Mouse (Mus musculus): ENCODE measurements around the gene Mgat4e. TPM values are rescaled to one million over a fixed set of nuclear protein-coding genes. Genes with fewer than 3 reads are reported as not detected.

The Mgat4e gene
- total and polyA plus RNA-seq, 3 experiments: 0.08 to 0.17 TPM; not detected in 1

DNA sequence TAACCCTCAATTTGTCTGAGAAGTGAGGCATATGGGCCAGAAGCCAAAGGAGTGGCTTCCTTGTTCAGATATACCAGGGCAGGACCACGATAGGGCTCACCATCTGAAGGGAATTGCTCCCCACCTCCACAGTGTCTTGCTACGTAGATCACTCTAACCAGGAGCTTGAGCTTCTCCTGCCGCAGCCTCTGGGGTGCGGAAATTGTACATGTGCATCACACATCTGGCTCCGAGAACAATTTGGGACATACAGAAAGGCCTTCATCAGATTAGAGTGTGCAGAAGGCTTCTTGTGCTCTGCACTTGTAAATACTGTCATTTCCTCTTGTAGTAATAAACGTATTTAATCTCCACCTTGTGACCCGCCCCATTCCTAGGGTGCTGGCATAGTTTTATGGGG is 28.3 kb downstream of the Mgat4e start (continued):
- TF ChIP-seq MAX (IDR thresholded peaks at IDR 0.05; ENCODE audit: low read length) (peak; percentile 38; the same call in 1 of the 2 replicates), ELF1 (IDR thresholded peaks at IDR 0.05; ENCODE audit: low read depth, low read length) (no peak), ZKSCAN1 (IDR thresholded peaks at IDR 0.05; ENCODE audit: low read depth, low read length) (no peak), USF1 (IDR thresholded peaks at IDR 0.05; ENCODE audit: low read depth, low read length) (peak; percentile 54), USF2 (IDR thresholded peaks at IDR 0.05; ENCODE audit: borderline replicate concordance in 1 of 2, insufficient read depth in 1 of 2, low read depth in 1 of 2, low read length in 2 of 2) (no peak), MXI1 (IDR thresholded peaks at IDR 0.05; ENCODE audit: low read depth, low read length) (0 out of 2 replicates have a peak, but pooled peaks have one; percentile 65), TBP (IDR thresholded peaks at IDR 0.05; ENCODE audit: low read depth, low read length) (peak; percentile 62; the same call in 1 of the 2 replicates), POLR2AphosphoS2 (IDR thresholded peaks at IDR 0.05; ENCODE audit: low read length) (no peak), POLR2A (IDR thresholded peaks at IDR 0.05; ENCODE audit: control insufficient read depth in 1 of 2, insufficient read depth in 1 of 2, low read depth in 1 of 2, low read length in 2 of 2, poor library complexity in 1 of 2) (peak in 1 of 2 experiments; percentile 49; a peak in 1 of 4 replicates), TAL1 (IDR thresholded peaks at IDR 0.05; ENCODE audit: low read length) (no peak), ETS1 (IDR thresholded peaks at IDR 0.05; ENCODE audit: low read depth, low read length) (peak; percentile 63; the same call in 1 of the 2 replicates), SMC3 (IDR thresholded peaks at IDR 0.05; ENCODE audit: low read depth, low read length) (no peak; the same call in 1 of the 2 replicates), GATA1 (IDR thresholded peaks at IDR 0.05; ENCODE audit: low read depth, low read length) (peak; percentile 72), HCFC1 (IDR thresholded peaks at IDR 0.05; ENCODE audit: low read depth, low read length) (no peak; the same call in 1 of the 2 replicates)

DNA sequence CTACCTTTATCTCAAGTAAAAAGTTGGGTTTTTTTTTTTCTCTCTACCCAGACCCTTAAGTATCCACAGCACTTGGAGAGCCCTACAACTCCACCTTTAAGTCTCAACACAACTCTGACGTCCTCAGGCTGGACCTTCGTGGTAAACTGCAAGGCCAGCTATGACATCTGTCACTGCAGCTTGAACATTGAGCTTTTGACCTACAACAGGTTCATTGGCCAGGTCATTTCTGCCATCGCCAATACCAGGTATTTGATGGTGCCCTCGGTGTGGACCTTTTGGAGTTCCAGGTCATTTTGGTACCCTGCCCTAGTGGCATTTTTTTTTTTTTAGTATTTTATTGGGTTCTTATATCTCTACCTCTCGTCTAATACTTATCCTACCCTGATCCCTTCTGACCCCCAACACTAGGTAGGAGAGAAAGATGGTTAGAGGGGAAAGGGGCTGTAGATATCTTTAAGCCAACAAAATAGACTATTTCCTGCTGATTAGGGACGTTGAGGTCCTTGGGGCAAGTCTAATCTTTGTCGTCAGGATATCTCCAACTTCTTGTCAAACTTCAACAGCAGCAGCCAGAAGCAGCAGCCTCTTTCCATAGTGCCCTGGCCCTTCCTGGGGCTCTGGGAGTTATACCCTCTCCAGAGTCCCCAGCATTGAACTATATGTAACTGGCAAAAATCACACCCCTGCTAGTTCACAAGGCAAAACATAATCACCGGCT is 29.3 kb downstream of the Mgat4e start:
- peak overlapping the region; percentile 55 for H3K9ac ChIP-seq (ENCODE audit: control insufficient read depth, low read depth, low read length, poor library complexity, severe bottlenecking)
- peaks cover 23 to 28% of the 10 kb centered on the region in 2 experiments for H3K4me1 ChIP-seq (ENCODE audit: control insufficient read depth in 1 of 2, insufficient read depth in 2 of 2, low read length in 2 of 2)
- TF ChIP-seq MAZ (IDR thresholded peaks at IDR 0.05; ENCODE audit: low read depth, low read length) (peak; percentile 53), BHLHE40 (IDR thresholded peaks at IDR 0.05; ENCODE audit: borderline replicate concordance, low read depth, low read length) (peak; percentile 4; the same call in 1 of the 2 replicates), ELF1 (IDR thresholded peaks at IDR 0.05; ENCODE audit: low read depth, low read length) (no peak), RAD21 (IDR thresholded peaks at IDR 0.05; ENCODE audit: low read depth, low read length) (no peak), ETS1 (IDR thresholded peaks at IDR 0.05; ENCODE audit: low read depth, low read length) (peak; percentile 91), ZC3H11A (IDR thresholded peaks at IDR 0.05; ENCODE audit: low read depth, low read length) (no peak), TCF12 (IDR thresholded peaks at IDR 0.05; ENCODE audit: low read depth, low read length) (peak; percentile 98), GATA1 (IDR thresholded peaks at IDR 0.05; ENCODE audit: low read depth, low read length) (peak; percentile 94), ZNF384 (IDR thresholded peaks at IDR 0.05; ENCODE audit: low read depth, low read length) (peak; percentile 73), CTCF (IDR thresholded peaks at IDR 0.05 in 2 of 3, conservative IDR thresholded peaks at IDR 0.05 in 1 of 3; ENCODE audit: control insufficient read depth in 1 of 3, insufficient read depth in 1 of 3, low read depth in 2 of 3, low read length in 3 of 3, poor library complexity in 1 of 3, severe bottlenecking in 1 of 3) (no peak), KAT2A (conservative IDR thresholded peaks at IDR 0.05; ENCODE audit: low read depth, low read length) (no peak), CHD2 (IDR thresholded peaks at IDR 0.05; ENCODE audit: low read length) (no peak), EP300 (IDR thresholded peaks at IDR 0.05; ENCODE audit: low read depth in 1 of 2, low read length in 2 of 2) (peak; percentile 95), SIN3A (IDR thresholded peaks at IDR 0.05; ENCODE audit: low read length) (peak; percentile 79), SMC3 (IDR thresholded peaks at IDR 0.05; ENCODE audit: low read depth, low read length) (no peak), UBTF (IDR thresholded peaks at IDR 0.05; ENCODE audit: borderline replicate concordance, insufficient read depth, low read depth, low read length) (no peak), CHD1 (IDR thresholded peaks at IDR 0.05; ENCODE audit: low read depth, low read length) (no peak), USF2 (IDR thresholded peaks at IDR 0.05; ENCODE audit: borderline replicate concordance in 1 of 2, insufficient read depth in 1 of 2, low read depth in 1 of 2, low read length in 2 of 2) (no peak), ZKSCAN1 (IDR thresholded peaks at IDR 0.05; ENCODE audit: low read depth, low read length) (no peak), POLR2AphosphoS2 (IDR thresholded peaks at IDR 0.05; ENCODE audit: low read length) (no peak), TBP (IDR thresholded peaks at IDR 0.05; ENCODE audit: low read depth, low read length) (no peak), RCOR1 (IDR thresholded peaks at IDR 0.05; ENCODE audit: low read depth, low read length) (peak; percentile 84), MYC (IDR thresholded peaks at IDR 0.05; ENCODE audit: low read depth, low read length) (no peak), NELFE (IDR thresholded peaks at IDR 0.05; ENCODE audit: low read depth, low read length) (peak; percentile 28; the same call in 1 of the 2 replicates), POLR2AphosphoS5 (IDR thresholded peaks at IDR 0.05; ENCODE audit: borderline replicate concordance, low read depth, low read length) (no peak), MEF2A (IDR thresholded peaks at IDR 0.05; ENCODE audit: extremely low read depth, insufficient replicate concordance, low read depth, low read length, poor library complexity, severe bottlenecking) (no peak)

More for the DNA sequence above, 29.3 kb downstream of the Mgat4e start:
- Histone ChIP-seq H3K79me2 (ENCODE audit: control insufficient read depth, insufficient read depth, low read length, poor library complexity) (no peaks in the 10 kb centered on the region), H3K27me3 (ENCODE audit: control insufficient read depth in 1 of 2, insufficient read depth in 2 of 2, low read length in 2 of 2) (no peaks in the 10 kb centered on the region), H3K9me3 (replicated peaks; ENCODE audit: insufficient read depth, low read length) (no peaks in the 10 kb centered on the region), H3K27ac (ENCODE audit: control insufficient read depth, low read depth, low read length) (peak overlapping the region; percentile 90), H3K4me3 (ENCODE audit: control insufficient read depth in 1 of 2, insufficient read depth in 1 of 2, low read depth in 2 of 2, low read length in 2 of 2) (peak overlapping the region; percentile 42 to 48; a peak in 3 of 4 replicates), H3K36me3 (ENCODE audit: control insufficient read depth in 1 of 2, insufficient read depth in 2 of 2, low read length in 2 of 2) (peaks cover 0 to 24% of the 10 kb centered on the region in 2 experiments; a peak in 2 of 4 replicates)
- DNase-seq (ENCODE audit: low read depth, low spot score): peak; percentile 54

Measured in MEL (cell line).